Mouse (Mus musculus) adrenal gland, postnatal 4 days (tissue): ENCODE measurements around the gene Hist1h2bk. TPM values are rescaled to one million over a fixed set of nuclear protein-coding genes. Genes with fewer than 3 reads are reported as not detected.

Experiments
- DNase-seq, 2 experiments: peaks; one replicate each; pipeline ENCODE4 v3.0.0; 2021 to 2022; ENCODE audit warnings: low spot score in 2 of 2, mixed read lengths in 2 of 2
- long read RNA-seq, 2 experiments: library from polyadenylated mRNA; stranded (forward); transcript quantifications; one replicate each; pipeline ENCODE4 v2.0.0; 2021
- total RNA-seq, 2 experiments: library from RNA; stranded (reverse); gene quantifications; 2 replicates each; pipeline ENCODE4 v1.2.3; 2021

Hist1h2bk gene
- total RNA-seq = 100 to 1,000 TPM; 500 to 615 TPM
- long read RNA-seq, experiment 1 = 0 reads
- long read RNA-seq, experiment 2, partial matches to known transcripts = 0 of 1 reads
- long read RNA-seq, experiment 2, other reads (novel, unspliced or antisense) = 0 of 1 reads

- peak; percentile 36 to 69 for DNase-seq
Observed at GRCm38 (mm10) chr13:22035267-22036148, at the start of gene Hist1h2bk, which contains the start of gene Hist1h2ah. Hist1h2bk (plus strand) TSS chr13:22035870. Hist1h2ah (minus strand) TSS chr13:22035568.

GRCm38 (mm10) chr13:21992550-21992949 is 43.1 kb upstream of the Hist1h2bk start:
- no peak for DNase-seq

GRCm38 (mm10) chr13:21993957-21994738 is 41.5 kb upstream of the Hist1h2bk start:
- DNase-seq = no peak

GRCm38 (mm10) chr13:21994896-21995295 is 40.8 kb upstream of the Hist1h2bk start:
- no peak for DNase-seq

GRCm38 (mm10) chr13:21995331-21995914 is 40.2 kb upstream of the Hist1h2bk start:
- no peak for DNase-seq

- DNase-seq = no peak
Observed at GRCm38 (mm10) chr13:21996101-21996839, 39.4 kb upstream of the Hist1h2bk start.

- DNase-seq = no peak
Observed at GRCm38 (mm10) chr13:21996840-21997185, 38.9 kb upstream of the Hist1h2bk start.

- DNase-seq = no peak
Observed at GRCm38 (mm10) chr13:21997201-21997820, 38.4 kb upstream of the Hist1h2bk start.

GRCm38 (mm10) chr13:21997821-21998220 is 37.8 kb upstream of the Hist1h2bk start:
- no peak for DNase-seq

GRCm38 (mm10) chr13:21998412-21998811 is 37.3 kb upstream of the Hist1h2bk start:
- DNase-seq = no peak

GRCm38 (mm10) chr13:21999147-21999546 is 36.5 kb upstream of the Hist1h2bk start:
- DNase-seq = no peak

GRCm38 (mm10) chr13:22001346-22001745 is 34.3 kb upstream of the Hist1h2bk start:
- no peak for DNase-seq

GRCm38 (mm10) chr13:22001823-22002222 is 33.8 kb upstream of the Hist1h2bk start:
- no peak for DNase-seq

GRCm38 (mm10) chr13:22005605-22006333 is 29.9 kb upstream of the Hist1h2bk start:
- no peak for DNase-seq

- DNase-seq = no peak
Observed at GRCm38 (mm10) chr13:22006334-22007120, 29.1 kb upstream of the Hist1h2bk start.

- DNase-seq = no peak
Observed at GRCm38 (mm10) chr13:22007121-22007510, 28.6 kb upstream of the Hist1h2bk start.

GRCm38 (mm10) chr13:22007872-22008271 is 27.8 kb upstream of the Hist1h2bk start:
- DNase-seq = no peak

- DNase-seq = no peak
Observed at GRCm38 (mm10) chr13:22008707-22009106, 27.0 kb upstream of the Hist1h2bk start.

- DNase-seq = no peak
Observed at GRCm38 (mm10) chr13:22009642-22010041, 26.0 kb upstream of the Hist1h2bk start, which contains the start of gene Prss16. Prss16 (minus strand) TSS chr13:22009742.
